Mouse (Mus musculus) left cerebral cortex, postnatal 25 days (tissue): ENCODE results near the gene Zmiz1. TPM values are rescaled to one million over a fixed set of nuclear protein-coding genes. Genes with fewer than 3 reads are reported as not detected.
A peak's percentile ranks its signal among the peaks of the same experiment; 100 is the strongest.

ENCODE experiments used
- DNase-seq, 2 experiments: peaks; one replicate each; pipeline ENCODE4 v3.0.0; 2022; ENCODE audit warnings: low spot score in 2 of 2, mixed read lengths in 1 of 2
- intact Hi-C: fragments of 180-260 bp; cut with DNase I; formaldehyde crosslinking; loops from one replicate; pipeline ENCODE4 v1.15.1; 2025
- microRNA-seq, 2 experiments: library from miRNA; unstranded; fragments of <30 nt; microRNA quantifications; one replicate each; pipeline ENCODE4 v1.2.0; 2022
- total RNA-seq, 2 experiments: library from RNA; stranded (reverse); gene quantifications; 2 replicates each; pipeline ENCODE4 v1.2.3; 2021

Gene Zmiz1
- total RNA-seq, 2 experiments from 2014 or later, result 85.1 to 95.2 TPM

GRCm38 (mm10) chr14:25686983-25687901 lies 228.3 kb downstream of the Zmiz1 start:
- intact Hi-C loops, result no loop called here
- DNase-seq, result no peak

- DNase-seq, result no peak
- intact Hi-C loops, result no loop called here
Measured at GRCm38 (mm10) chr14:25693271-25693887, 234.4 kb downstream of the Zmiz1 start.

DNA sequence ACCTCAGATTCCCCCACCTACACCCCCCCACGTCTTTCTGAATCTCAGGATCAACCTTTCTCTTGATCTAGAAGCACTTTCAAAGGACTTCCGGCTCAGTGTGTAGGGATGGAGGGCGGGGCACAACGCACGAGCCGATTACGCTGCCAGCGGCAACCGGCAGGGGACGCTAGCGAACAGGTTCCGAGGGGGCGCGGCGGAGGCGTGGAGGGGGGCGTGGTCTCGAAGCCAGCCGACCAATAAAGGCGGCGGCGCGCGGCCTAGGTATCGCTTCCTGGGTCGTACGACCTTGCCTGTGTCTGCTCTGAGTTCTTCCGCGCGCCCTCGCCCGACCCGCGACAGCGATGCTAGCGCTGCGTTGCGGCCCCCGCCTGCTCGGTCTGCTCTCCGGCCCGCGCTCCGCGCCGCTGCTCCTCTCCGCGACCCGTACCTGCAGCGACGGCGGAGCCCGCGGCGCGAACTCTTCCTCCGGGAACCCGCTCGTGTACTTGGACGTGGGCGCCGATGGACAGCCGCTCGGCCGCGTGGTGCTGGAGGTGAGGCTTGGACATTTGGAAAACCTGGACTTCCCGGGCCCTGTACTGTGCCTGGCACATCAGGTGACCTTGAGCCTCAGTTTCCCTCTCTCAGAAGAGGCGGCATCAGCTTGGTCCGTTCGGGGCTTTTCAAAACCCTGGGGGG lies 235.0 kb downstream of the Zmiz1 start, which contains the start of gene Ppif:
TSS of gene Ppif (plus strand) at position 267 of the 681 bp plus-strand sequence.
- intact Hi-C loops, result no loop called here
- peak; percentile 97 to 98 for DNase-seq

DNA sequence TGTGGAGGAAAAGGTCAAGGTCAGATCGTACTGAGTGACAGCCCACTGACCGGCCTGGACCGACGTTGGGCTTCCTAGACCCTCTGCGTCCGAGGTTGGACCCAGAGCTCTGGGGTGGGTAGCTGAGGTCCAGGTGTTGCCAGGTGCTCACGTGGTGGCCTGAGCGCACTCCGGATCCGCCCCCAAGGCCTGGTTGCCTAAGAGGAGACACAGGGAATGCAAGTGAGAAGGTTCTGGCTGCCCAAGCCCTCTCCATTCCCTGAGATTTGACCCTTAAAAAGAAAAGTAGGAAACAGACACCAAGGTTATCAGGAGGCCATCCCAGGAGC lies 235.5 kb downstream of the Zmiz1 start:
- DNase-seq, result no peak
- intact Hi-C loops, result no loop called here

DNA sequence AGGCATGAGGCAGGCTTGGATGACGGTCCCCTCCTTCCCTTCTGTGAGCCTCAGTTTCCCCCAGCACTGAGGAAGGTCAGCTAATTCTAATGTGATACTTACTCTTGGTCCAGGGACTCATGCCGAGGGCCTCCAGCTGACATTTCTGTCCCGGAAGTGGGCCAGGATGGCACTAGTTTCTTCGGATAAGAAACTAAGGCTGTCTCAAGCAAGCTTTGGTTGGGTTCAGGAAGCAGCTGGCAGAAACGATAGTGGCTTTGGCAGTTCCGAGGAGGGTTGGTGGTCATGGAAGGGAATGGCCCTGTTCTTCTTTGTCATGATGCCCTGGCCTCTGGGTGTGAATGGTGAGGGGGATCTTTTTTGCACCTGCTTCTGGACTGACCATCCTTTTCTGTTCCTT lies 236.1 kb downstream of the Zmiz1 start:
- DNase-seq, result no peak
- intact Hi-C loops, result no loop called here

- intact Hi-C loops, result no loop called here
- DNase-seq, result peak in 1 of 2 experiments; percentile 31
Measured at GRCm38 (mm10) chr14:25696356-25696755, 237.4 kb downstream of the Zmiz1 start.

DNA sequence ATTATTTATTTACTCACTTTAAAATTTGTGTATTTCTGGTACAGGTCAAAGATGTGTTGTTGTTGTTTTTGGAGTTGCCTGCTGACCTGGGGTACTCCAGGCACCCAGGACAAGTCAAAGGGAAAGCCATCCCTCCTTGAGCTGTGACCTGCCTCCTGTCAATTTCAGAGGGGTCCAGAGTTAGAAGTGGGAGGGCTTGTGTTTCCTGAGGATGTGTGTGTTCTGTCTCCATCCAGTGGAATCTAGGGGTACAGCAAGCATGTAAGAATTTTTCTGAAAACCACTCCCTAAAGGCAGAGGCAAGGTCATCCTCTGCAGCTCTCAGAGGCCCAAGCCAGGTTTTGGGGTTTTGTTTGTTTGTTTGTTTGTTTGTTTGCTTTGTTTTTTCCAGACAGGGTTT lies 243.0 kb downstream of the Zmiz1 start:
- intact Hi-C loops, result loop anchor here (5.0 kb wide), 2 partner anchors 115 to 1205 kb away; no protein-coding TSS in a partner anchor
- DNase-seq, result peak in 1 of 2 experiments; percentile 61

DNA sequence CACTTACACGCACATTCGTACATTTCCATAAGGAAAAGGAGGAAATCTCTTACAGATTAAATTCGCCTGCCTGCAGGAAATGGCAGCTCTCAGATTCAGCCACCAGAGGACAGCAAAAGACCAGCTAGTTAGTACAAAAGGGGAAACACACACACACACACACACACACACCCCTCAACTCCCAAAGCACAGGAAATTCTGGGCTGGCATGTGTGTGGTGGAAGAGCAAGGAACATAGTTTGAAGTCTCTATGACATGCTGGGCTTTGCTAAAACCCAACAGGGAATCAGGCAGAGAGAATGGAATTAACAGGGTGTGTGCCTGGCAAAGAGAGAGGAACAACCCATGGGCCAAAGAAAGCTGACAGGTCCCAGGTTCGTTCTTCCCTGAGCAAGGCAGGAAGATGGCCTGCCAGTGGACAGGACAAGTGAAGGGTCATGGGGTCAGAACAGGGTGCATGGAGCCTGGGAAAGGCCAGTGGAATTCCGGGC lies 248.8 kb downstream of the Zmiz1 start:
- intact Hi-C loops, result loop anchor here (2.0 kb wide), 1 partner anchor 93 kb away; no protein-coding TSS in a partner anchor
- peak; percentile 66 to 79 for DNase-seq

- DNase-seq, result no peak
- intact Hi-C loops, result no loop called here
Measured at GRCm38 (mm10) chr14:25708451-25708850, 249.5 kb downstream of the Zmiz1 start.

GRCm38 (mm10) chr14:25708917-25709316 lies 249.9 kb downstream of the Zmiz1 start:
- intact Hi-C loops, result no loop called here
- no peak for DNase-seq

DNA sequence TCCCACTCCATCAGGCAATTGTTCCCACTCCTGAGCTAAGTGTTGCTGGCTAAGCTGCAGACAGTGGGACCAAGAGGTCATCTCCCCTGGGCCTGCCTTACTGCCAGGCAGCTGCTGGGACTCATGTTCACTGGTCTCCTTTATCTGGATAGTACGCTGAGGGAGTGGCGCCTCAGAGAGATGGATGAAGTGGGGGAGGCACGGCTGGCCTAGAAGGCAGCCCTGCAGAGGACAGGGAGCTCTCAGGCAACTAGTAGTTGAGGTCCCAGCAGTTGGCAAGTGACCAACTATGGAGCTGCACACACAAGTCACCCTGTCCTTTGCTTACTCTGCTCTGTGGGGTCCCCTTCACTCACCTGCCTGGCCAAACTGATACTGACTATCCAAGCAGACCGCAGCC lies 251.1 kb downstream of the Zmiz1 start:
- no peak for DNase-seq
- intact Hi-C loops, result no loop called here

DNA sequence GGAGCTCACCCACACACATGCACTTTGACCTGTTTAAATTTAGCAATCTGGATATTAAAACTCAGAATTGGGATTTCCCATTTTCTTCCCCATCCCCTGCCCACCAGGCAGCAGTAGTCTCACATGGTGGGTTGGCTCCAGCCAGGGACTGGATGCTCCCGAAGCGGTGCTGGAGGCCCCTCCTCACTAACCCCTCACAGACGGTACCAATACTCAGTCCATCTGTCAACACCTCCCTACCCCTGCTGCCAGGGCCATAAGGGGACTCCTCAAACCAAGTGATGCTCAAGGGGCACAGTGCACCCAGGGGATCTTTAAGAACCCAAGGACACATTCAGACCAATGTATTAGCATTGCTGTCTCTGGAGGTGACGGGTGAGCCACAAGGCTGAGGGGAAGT lies 251.7 kb downstream of the Zmiz1 start:
- intact Hi-C loops, result no loop called here
- no peak for DNase-seq

GRCm38 (mm10) chr14:25711177-25711576 lies 252.2 kb downstream of the Zmiz1 start:
- intact Hi-C loops, result no loop called here
- no peak for DNase-seq

- intact Hi-C loops, result no loop called here
Measured at GRCm38 (mm10) chr14:25711602-25712001, 252.6 kb downstream of the Zmiz1 start.

DNA sequence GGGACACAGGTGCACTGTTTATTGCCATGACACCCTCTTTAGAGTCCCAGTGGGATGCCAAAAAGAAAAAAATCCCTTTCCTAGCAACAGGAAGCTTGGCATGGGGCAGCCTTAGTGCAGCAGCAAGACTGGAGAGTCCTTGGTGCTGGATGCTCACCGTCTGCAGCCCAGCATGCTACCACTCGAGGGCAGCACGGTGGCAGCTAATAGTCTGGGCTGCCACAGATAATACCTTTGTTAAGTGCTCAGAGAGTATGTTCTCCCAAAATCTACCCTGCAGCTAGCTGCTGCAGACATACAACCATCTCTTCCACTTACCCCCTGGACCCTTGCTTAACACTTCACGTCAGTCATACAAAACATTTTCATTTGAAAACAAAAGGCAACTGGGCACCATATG lies 254.5 kb downstream of the Zmiz1 start:
- intact Hi-C loops, result no loop called here
- DNase-seq, result peak in 1 of 2 experiments; percentile 60

More at GRCm38 (mm10) chr14:25711602-25712001, 252.6 kb downstream of the Zmiz1 start:
- DNase-seq, result no peak

Small RNA genes within 50 kb of the gene (microRNA-seq; reads per million reads assigned to microRNA genes)
- gene Mir3075, result 0 reads per million in 2 experiments

Other genes with a start within 250 kb of the Zmiz1 start
- 10 to 100 TPM; 22.5 to 22.7 TPM for gene Ppif, start 235.0 kb downstream of the Zmiz1 start, total RNA-seq